Mouse (Mus musculus) thymus, postnatal 14 days (tissue): ENCODE data around the gene Slc4a10.
"Not testable (repeated sequence)": the region's sequence is repeated elsewhere in the genome, so short reads cannot be mapped to it uniquely, and the experiment has no call there.

Source experiments
- DNase-seq: peaks from one replicate; pipeline ENCODE4 v3.0.0; 2021

Gene Slc4a10

DNA sequence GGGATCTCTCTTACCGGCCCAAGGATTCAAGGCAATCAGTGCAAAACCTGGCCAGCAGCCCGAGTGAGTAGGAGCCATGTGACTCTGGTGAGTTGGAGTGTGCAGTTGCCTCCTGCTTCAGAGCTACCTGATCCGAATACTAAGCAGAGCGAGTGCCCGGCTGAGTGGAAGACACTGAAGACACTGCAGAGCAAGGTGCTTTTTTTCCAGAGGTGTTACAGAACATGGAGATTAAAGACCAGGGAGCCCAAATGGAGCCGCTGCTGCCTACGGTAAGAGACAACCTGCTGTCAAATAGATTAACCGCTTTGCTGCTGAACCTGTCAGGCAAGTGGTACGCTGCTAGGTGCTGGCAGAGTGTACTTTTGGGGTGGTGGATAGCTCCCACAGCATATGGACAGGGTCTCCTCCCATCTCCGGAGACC, at the start of gene Slc4a10:
Gene Slc4a10 (plus strand): TSS at position 42 of the 425 bp plus-strand sequence.
- DNase-seq = no peak

GRCm38 (mm10) chr2:62001251-62001650, 45.0 kb upstream of the Slc4a10 start:
- not testable (repeated sequence) for DNase-seq

- DNase-seq = no peak
Measured at GRCm38 (mm10) chr2:62018209-62018608, 28.1 kb upstream of the Slc4a10 start.

DNA sequence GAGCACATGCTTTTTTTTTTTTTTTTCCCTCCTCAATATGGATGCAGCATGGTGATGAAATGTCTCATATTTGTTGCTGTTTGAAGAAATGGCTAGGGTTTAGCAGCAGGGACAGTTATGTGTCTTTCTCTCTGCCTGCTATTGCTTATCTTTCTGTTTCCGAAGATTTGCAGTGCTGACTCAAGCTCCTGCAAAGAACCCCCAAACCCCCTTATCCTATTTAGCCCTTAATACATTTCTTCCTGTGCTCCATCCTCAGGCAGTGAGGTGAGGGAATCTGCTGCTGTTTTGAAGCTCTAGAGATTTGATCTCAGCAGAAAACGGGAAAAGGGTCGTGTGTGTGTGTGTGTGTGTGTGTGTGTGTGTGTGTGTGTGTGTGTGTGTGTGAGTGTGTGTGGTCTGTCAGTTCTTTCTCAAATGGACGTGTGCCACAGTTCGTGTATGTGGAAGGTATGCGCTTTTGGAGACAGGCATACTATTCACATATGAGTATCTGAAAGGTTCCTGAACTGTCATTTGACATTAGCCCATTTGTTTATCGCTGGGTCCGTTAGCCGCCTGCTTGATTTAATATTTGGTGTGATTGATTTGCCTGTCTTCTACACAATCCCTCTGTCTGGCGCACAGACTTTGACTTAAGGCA, 720 bp downstream of the Slc4a10 start:
- DNase-seq = no peak

- DNase-seq = no peak
Measured at GRCm38 (mm10) chr2:62047504-62048005, 1.3 kb downstream of the Slc4a10 start.

- DNase-seq = no peak
Measured at GRCm38 (mm10) chr2:62048116-62048515, 1.9 kb downstream of the Slc4a10 start.

DNA sequence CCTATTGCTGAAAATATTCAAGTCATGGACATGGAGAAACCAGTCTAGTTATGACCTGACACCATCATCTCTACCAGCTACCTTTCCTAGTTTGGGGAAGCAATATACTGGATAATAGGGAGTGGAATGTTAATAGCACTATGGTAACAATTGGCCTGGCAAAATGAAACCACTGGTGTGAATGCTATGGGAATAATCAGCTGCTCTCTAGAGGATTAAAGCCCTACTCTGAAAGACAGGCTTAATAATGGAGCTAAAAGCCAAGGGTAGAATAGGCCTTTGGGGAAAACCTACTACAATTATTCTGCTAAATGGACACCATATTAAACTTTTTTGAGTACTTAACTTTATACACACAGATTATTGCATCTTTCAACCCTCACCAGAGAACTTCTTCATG, 30.2 kb downstream of the Slc4a10 start:
- DNase-seq = no peak

DNA sequence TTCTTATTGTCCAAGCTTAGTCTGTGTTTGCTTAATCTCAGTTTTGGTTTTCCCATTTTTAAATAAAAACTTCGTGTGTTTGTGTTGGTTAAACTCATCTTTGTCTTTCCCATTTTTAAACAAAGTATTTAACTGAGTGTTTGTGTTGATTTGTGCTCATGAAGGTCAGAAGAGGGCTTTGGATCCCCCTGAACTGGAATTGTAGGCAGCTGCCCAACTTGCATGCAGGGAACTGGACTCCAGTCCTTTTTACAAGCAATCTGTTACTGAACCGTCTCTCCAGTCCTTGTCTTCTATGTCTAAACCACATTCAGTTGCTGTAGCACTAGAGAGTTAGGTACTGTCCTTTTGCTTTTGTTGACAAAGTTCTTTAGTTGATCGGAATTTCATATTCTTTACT, 41.3 kb downstream of the Slc4a10 start:
- no peak for DNase-seq

- DNase-seq = no peak
Measured at GRCm38 (mm10) chr2:62088715-62089114, 42.5 kb downstream of the Slc4a10 start.

DNA sequence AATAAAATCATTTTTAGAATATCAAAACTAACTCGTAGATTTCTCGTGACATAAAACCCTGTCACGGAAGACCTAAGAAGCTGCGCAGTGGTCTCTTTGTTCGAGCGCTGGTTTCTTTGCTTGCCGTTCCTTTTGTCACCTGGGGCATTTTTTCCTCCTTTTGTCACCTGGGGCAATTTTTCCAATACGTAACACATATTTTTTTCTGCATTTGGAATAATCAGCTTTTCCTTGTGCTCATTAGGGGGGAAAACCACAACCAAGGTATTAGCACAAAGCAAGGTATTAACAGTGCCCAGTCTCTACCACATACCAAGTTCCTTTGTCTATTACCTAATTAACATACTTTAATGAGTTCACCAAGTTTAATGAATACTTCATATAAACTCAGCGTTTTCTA, 42.9 kb downstream of the Slc4a10 start:
- DNase-seq = no peak

DNA sequence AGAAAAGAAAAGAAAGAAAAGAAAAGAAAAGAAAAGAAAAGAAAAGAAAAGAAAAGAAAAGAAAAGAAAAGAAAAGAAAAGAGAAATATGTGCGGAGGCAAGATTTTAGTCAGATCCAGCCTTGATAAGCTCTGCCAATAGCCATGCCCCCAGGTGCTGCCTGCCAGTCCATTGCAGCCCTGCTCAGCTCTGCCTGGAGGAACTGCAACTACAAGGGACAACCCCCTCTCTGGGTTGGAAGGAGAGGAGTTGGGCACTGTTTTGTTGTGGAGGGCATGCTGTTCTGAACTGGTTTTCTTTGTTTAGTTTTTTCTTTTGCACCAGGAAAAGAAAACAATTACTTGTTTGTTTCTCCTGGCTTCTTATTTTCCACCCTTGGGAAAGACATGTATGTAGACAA, 54.3 kb downstream of the Slc4a10 start:
- no peak for DNase-seq

GRCm38 (mm10) chr2:62115346-62115745, 69.1 kb downstream of the Slc4a10 start:
- no peak for DNase-seq

GRCm38 (mm10) chr2:62129975-62130374, 83.7 kb downstream of the Slc4a10 start:
- no peak for DNase-seq

DNA sequence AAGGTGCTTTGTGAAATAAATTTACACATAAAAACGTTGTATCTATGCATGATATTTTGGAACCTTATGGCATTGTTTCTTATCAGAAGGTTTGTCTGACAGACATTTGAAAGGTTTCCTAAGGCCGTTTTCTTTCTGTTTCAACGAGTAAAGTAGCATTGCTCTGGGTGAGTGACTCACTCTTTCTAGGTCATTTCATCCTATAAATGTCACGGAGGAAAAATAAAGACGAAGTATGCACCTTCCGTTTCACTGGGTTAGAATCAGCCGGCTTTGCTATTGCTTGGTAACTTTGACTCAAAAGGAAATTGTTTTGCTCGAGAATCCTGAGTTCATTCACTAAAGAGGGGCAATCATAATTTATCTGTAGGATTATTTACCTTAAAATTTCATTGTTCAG, 88.6 kb downstream of the Slc4a10 start:
- DNase-seq = no peak

- no peak for DNase-seq
Measured at GRCm38 (mm10) chr2:62147636-62148035, 101.4 kb downstream of the Slc4a10 start.

DNA sequence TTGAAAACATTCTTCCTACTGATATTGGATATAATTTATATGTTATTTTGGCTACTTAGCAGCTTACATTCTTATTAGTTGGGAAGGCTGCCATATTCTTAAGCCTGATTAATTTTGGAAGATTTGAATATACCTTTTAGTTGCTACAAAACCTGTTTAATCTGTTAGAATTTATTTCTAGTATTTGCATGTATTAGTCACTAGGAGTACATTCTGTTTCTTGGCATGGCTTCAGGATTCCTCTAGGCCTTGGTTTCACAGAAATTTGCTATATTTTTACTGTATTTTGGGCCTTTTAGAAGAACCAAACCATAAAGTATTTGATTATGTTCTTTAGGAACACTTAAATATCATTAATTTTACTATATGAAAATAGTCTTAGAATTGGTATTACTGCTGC, 103.2 kb downstream of the Slc4a10 start:
- DNase-seq = no peak

GRCm38 (mm10) chr2:62150830-62151229, 104.6 kb downstream of the Slc4a10 start:
- no peak for DNase-seq

DNA sequence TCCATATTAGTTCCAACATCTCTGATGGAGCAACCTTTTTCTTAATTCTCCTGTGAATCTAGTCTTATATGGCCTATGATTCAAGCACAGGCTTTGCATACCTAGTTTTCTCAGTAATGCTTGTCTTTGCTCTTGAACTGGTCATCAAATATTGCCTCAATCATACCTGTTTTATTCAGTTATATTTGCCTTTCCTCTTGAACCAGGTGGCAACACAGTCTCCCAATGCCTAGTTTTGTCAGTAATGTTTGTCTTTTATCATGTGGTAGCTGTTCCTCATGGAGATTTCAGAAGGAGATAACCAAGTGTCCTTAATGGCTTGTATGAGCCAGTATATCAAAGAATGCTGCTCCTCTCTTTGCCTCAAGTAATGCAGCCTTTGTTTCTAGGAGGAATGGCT, 163.8 kb downstream of the Slc4a10 start:
- no peak for DNase-seq

DNA sequence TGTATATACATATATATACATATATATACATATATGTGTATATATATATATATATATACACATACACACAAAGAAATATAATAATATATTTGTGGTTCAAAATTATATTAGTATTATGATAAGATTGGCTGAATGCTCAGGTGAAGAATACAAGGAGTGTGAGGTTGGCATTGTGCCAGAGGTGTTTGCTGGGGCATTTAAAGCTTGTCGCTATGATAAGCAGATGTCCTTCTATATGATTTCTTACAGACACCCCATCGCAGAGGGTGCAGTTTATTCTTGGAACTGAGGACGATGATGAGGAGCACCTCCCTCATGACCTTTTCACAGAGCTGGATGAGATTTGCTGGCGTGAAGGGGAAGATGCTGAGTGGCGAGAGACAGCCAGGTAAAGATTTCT, 164.8 kb downstream of the Slc4a10 start:
- no peak for DNase-seq

DNA sequence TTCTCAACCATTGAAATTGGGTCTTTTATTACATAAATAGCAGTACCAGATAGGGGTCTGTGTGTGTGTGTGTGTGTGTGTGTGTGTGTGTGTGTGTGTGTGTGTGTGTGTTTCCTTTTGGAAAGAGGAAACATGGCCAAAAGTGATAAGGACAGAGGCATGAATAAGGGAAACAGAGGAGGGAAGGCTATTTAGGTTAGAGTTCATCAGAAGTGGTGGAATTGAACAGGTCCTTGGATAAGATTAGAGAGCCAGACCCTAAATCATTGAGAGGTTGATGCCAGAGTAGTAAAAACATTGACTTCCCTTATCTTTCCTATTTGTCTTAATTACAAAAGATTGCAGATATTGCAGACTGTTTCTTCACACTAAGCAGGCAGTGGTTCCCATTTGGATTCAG, 181.3 kb downstream of the Slc4a10 start:
- DNase-seq = no peak

GRCm38 (mm10) chr2:62231271-62231670, 185.0 kb downstream of the Slc4a10 start:
- DNase-seq = no peak

- no peak for DNase-seq
Measured at GRCm38 (mm10) chr2:62244167-62244566, 197.9 kb downstream of the Slc4a10 start.

DNA sequence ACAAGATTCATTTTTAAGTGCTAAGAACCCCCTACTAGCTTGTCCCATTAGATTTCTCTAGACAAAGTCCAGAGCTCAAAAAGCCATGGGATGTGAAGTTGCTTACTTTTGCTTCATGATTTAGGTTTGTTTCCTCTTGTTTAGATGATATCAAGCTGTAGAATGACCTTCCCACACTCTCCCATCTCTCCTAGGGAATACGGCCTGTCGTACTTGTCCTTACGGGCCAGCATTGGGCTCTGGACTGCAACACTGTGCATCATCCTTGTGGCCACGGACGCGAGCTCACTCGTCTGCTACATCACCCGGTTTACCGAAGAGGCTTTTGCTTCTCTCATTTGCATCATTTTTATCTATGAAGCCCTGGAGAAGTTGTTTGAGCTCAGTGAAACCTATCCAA, 222.2 kb downstream of the Slc4a10 start:
- no peak for DNase-seq

DNA sequence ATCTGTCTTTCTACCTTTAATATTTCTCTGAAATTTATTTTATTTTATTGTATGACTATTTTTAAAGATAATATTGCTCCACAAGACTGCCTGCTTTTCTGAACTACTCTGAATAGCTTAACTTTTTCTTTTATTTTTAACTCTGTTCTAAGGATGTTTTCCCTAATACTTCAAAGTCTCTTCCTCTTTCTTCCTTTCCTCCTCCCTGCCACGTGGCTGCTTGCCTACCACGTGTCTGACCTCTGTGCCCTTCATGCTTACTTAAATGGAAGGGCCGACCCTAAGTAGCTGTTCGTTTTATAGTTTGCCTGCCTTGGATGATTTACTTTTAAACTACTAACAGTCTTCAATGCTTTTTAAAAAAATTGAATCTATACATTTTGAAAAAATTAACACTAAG, 225.6 kb downstream of the Slc4a10 start:
- no peak for DNase-seq

DNA sequence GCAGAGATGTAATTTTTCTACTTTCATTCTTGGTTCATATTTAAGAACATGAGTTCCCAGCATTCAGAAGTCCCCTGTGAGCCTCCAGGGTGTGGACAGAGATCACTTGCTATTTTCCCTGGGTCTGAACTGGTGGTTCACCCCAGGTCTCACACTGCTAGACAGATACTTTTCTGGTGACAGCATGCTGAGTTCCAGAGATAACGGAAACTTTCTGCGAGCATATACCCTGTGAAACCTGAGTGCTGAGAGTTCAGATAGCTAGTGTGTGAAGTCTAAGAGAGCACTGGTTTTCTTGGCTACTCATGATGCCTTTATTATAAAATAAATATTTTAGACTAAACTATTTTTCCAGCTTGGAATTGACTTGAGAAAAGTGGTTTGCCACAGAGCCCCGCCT, 232.5 kb downstream of the Slc4a10 start:
- no peak for DNase-seq
